Mouse (Mus musculus) ZHBTc4 (cell line): ENCODE results near the gene Lpcat1.
A peak's percentile ranks its signal among the peaks of the same experiment; 100 is the strongest.

Experiments used
- DNase-seq: peaks from one replicate; pipeline ENCODE4 v3.0.0-alpha.2; 2011; ENCODE audit warnings: low read depth, low spot score

The Lpcat1 gene

GRCm38 (mm10) chr13:73446494-73446893 is 20.5 kb upstream of the Lpcat1 start:
- no peak for DNase-seq

DNA sequence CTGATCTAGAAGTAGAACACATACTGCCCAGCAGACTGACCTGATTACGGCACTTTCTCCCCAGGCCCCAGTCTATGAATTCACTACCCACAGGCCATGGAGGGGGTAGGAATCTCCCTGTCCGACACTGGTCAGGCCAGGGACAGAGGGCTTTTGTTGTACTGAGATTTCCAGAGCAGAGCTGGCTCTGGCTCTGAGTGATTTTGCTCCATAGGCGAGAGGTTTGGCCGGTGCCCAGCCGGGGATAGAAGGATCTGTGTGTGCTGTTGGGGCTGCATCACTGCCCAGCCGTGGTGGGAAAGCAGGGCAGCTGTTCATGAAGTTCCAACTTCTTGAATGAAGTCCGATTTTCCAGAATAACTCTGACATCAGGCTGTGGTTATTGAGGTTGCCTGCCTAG is 20.1 kb upstream of the Lpcat1 start:
- no peak for DNase-seq

GRCm38 (mm10) chr13:73447478-73447877 is 19.5 kb upstream of the Lpcat1 start:
- DNase-seq, result no peak

DNA sequence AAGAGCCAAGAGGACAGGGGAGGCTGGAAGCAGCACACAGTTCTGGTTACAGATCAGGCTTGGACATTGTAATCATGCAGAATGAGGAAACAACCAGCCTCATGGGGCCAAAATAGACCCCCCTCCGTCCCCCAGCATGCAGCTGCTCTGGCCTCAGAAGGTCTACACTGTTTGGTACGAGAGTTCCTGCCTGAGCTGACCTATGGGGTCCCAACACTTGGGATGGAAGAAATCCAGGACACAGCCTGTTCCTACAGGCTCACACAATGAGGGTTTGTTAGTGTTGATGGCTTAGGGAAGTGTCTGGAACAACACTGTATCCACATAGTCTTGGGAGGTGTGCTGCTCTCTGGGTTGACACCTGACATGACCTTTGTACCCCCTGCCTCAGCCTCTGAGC is 18.8 kb upstream of the Lpcat1 start:
- no peak for DNase-seq

GRCm38 (mm10) chr13:73448723-73449122 is 18.3 kb upstream of the Lpcat1 start:
- DNase-seq, result no peak

DNA sequence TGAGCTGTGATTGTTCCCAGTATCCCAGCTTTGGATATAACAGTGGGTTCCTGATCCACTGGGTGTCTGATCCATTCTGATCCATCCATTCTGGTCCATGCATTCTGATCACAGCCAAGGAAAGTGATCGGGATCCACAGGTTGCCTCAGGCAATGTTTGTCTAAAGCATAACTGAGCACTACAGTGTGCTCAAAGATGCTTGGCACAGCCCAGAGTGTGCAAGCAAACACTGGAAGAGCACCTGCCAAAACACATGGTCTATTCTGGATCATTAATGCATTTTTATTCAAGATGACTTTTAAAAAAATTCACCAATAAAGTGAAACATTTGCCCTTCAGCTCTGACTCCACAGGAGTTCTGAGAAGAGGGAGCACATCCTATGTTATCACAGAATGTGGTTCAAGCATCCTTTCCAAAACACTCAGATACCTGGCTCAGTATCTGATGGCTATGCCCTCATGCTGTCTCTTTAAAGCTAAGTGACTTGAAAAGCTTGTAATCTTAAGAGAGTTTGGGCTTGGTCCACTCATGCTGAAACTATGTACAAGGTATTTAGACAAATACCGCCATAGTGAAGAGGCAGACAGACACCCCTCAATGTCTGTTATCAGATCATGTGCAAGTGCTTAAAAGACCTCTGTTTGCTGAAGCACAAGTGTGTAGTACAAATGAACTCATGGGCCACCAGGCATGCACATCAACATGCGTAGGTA is 13.3 kb upstream of the Lpcat1 start:
- no peak for DNase-seq

GRCm38 (mm10) chr13:73455328-73455727 is 11.7 kb upstream of the Lpcat1 start:
- DNase-seq, result no peak

DNA sequence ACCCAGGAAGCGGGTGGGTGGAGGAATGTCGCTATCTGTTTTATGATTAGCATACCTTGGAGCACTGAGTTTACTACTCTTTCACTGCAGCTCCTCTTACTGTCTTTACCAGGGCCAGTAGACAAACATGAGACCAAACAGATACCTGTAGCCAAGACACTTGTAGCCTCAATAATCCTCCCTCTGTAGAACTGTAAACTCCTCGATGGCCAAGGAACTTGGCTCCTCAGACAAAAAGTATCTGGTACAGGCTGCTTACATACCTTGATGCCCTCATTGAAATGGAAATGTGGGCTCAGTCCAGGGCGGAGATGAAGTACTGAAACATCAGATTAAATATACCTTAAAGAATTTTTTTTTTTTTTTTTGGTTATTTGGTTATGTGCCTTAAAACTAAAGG is 9.7 kb upstream of the Lpcat1 start:
- peak; percentile 63 for DNase-seq

- DNase-seq, result peak; percentile 71
Observed at GRCm38 (mm10) chr13:73457741-73458140, 9.3 kb upstream of the Lpcat1 start.

DNA sequence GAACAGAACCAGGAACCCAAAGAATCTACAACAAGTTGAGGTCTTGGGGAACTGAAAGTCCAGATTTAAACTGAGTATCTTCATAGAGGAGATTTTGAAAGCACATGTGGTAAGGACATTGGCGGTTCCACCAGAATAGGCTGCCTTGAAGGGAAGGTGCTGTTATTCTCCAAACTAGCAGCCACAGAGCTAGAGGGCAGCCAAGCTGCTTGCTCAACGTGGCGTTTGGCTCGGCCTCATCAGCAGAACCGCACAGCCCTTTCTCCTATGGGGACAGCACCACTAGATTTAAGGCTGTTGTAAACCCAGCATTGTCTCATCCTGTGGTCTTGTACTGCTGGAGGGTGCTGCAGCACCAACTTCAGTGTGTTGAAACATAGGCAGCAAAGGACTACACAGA is 8.3 kb upstream of the Lpcat1 start:
- no peak for DNase-seq

DNA sequence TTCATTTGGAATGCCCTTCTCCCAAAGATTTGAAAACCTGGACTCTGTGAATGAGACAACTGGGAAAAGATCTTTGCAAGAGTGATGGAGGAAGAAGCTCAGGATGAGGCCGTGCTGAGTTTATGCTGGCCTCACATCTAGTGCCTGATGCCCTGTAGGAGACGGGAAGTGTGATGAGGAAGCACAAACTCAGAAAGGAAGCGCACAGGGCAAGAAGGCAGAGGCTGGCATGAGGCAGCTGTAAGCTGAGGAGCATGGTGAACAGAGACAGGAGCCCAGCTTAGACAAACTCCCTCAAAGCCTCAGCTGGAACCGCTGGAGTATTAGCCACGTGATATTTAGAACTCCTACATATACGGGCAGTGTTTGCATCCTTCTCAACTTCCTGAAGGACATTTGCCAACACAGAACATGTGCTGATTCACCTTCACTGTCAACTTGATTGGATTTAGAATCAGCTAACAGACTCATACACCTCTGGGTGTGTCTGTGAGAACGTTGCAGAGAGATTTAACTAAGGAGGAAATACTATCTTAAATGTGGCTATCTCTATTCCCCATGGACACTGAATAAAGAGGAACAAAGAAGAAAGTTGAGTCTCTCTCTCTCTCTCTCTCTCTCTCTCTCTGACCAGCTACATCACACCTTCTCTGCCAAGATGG is 7.7 kb upstream of the Lpcat1 start:
- no peak for DNase-seq

DNA sequence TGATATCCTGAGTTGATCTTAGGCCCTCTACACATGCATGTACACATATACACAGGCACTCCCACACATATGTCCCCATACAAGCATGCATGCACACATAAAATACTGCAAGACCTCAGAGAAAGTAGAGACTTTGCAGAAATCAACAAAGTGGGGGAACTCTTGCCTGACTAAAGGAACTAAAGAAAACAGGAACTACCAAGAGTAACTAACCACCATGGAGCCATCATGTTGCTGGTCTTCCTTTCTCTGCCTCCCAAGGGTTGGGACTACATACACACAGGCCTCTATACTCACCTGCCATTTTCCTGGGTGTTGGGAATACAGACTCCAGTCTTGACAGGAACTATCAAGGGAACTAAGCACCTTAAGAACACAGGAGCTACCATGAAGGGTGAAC is 5.4 kb upstream of the Lpcat1 start:
- DNase-seq, result no peak

DNA sequence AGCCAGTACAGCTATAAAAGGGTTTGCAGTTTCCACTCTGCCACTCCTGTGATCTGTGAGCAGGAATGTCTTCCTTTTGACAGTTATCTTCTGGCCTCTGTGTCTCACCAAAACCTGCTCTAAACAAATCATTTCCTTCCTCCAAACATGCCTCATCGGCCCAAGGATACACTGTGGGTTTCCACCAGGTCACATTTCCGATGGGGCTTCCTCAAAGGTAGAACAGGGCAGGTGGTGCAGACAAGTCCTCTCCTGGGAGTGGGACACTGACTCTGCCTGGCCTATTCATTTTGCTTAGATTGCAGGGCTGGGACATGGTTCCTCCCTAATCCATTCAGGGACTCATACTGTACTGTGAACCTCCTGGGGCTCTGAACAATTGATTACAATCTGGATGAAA is 1.8 kb upstream of the Lpcat1 start:
- DNase-seq, result peak; percentile 43

DNA sequence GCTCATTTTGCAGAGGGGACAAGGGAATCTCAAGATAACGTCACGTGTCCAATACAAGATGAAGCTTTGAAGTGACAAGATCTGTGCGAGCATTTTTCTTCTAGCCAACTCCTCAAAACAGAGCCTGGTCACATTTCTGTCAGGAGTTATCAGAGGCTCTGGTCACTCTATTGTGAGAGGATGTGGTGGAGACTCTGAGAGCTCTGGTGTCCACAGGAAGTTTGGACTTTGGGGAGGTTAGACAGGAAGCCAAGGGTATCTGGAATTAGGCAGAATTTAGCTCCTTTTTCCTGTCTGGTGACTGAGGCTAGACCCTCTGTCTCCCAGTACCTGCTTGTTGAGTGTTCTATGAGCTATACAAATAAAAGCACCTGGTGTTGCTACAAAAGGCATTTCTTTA is 586 bp upstream of the Lpcat1 start:
- DNase-seq, result no peak

DNA sequence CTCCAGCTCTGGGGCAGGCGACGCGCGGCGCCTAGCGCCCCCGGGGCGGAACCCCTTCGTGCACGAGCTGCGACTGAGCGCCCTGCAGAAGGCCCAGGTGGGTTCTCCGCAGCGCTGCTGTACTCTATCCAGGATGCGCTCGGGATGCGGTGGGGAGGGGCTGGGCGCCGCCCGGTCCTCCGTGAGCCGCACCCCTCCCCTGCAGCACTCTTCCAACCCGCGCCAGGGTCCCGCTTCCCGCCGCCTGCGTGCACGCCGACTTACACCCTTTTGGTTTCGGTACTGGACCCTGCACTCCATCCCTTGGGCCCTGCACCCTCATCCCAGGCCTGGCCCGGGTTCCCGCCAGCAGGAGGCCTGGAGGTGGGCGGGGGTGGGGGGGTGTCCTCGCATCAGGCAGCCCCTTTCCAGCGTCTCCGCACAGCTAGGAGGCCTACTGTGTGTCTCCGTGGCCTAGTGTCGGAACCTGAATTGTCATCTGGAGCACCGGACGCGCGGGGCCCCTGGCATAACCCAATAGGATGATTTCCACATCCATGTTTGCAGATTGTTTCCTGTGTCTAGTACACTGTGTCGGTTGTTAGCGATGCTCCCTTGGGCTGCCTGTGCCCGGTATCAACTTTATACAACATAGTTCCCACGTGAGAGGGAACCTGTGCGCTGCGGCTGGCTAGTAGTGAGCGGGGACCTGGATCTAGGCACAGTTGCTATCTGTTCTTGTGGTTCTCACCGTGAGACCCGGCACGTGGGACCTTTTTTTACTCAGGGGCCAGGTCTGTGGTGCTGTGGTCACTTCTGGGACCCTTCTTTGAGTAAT is 632 bp downstream of the Lpcat1 start:
- DNase-seq, result peak; percentile 80

DNA sequence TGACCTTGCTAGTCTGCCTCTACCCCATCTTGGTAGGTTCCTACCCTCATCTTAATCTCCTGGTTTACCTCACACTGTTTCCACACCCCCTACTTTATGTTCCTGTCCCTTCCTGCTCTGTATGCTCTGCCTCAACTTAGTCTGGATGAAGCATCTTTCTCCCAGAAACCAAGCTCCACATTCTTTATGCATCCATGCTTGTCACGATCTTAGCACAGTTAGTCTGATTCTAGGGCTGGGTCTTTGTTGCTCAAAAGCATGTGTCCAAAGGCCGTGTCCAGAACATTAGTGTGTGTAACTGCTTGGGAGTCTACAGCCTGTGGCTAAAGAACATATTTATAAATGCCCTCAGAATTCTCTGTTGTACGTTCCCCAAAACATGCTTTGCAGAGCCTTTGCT is 1.8 kb downstream of the Lpcat1 start:
- no peak for DNase-seq

- no peak for DNase-seq
Observed at GRCm38 (mm10) chr13:73469257-73469967, 2.4 kb downstream of the Lpcat1 start.

DNA sequence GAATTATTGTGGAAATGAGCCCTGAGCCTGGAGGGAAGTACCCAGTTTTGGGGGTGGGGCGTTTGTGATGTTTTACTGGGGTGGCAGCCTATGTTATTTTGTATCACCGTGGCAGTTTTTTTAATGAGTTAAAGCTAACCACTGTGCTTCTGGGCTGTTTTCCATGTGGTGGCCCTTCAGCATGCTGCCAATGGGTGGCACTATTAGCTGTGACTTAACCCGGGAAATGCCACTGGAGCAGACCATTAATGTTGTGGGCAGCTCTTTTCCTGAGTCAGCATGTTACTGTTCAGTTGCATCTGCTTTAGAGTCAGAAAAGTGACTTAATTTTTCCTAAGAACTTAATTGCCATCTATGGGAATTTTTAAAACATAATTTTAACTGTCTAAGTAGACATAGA is 5.5 kb downstream of the Lpcat1 start:
- DNase-seq, result no peak

GRCm38 (mm10) chr13:73473746-73474145 is 6.7 kb downstream of the Lpcat1 start:
- no peak for DNase-seq

DNA sequence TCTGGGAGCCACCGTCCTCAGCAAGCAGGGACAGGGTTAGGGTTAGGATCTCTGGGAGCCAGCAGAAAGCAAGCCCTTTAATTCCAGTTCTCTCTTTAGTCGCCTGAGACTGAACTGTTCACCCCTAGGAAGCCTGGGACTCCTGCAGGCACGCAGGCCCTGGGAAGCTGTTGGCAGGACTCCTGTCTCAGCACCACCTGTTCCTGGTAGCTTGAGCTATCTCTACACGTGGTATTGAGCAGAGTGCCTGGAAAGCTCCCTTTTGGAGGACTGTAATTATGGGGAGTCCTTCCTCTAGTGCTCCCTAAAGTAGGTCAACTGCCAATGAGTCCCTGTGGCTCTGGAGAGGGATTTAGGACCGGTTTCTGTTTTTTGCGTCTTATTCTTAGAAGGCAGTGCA is 7.2 kb downstream of the Lpcat1 start:
- DNase-seq, result no peak

DNA sequence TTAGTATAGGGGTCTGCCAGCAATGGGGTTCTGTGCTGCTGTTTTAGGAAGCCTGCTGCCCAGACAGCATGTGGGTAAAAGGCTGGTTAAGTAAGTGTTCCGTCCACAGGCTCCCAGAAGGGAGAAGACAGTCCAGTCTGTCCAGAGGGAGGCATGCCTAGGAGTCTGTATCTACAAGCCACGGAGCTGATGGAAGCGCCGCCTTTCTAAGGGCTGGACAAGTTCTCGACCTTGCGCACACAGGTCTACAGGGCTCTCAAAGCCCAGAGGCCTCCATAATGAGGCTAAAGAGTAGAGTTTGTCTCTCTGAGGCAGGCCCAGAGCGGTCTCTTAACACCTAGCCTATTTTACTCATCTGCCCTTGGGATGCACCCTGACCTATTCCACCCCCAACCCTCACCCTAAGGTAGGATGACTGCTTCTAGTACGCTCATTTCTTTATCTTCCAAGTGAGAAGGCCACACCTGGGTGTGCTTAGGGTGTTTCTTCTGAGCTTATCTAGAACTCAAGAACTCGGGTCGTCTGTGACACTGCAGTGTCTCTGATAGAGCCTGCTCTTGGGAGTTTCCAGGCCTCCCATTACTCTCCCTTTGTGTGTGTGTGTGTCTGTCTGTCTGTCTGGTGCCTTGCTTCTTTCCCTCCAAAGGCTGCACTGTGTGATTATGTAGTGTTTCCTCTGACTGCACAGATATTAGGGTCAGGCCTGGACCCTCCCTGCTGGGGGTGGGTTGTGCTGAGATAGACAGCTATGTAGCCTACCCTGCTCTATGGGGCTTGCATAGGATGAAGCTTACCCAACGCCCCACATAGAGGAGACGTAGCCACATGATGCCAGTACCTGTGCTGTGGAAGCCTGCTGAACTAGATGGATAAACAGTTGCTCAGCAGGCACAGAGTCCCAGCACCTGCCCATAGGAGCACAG is 8.3 kb downstream of the Lpcat1 start:
- DNase-seq, result peak; percentile 23
